Mouse (Mus musculus) lung, adult 2 months (tissue): ENCODE measurements around the gene Mcfd2.

Experiments used
- CTCF ChIP-seq: fragments of 200-500 bp; IDR thresholded peaks from 2 replicates; pipeline ENCODE4 v1.5.1; 2011; ENCODE audit warnings: mild to moderate bottlenecking, low read length, control low read depth; ENCODE audit not compliant: insufficient read depth
- POLR2A ChIP-seq: fragments of 200-500 bp; IDR thresholded peaks from 2 replicates; pipeline ENCODE4 v1.6.1; 2011; ENCODE audit warnings: low read depth, mild to moderate bottlenecking, control low read depth, low read length, borderline replicate concordance; ENCODE audit errors: extremely low read depth

DNA sequence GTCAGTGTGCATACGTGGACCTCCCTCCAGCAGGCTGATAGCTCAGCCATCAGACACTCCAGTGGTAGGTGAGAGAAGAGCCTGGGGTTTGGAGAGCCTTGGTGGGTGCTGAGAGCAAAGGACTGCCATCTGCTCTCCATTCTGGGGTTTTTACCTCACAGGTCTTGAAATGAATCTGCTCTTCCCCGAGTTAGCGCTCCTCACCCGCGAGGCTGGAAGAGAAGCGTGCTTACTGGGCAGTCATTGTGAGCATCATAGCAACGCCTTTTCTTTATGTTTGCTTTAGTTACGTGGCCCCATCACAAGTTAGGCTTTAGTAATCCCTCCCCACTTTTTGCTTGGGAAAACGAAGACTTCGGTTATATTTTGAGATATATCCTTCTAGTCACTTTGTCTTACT, 34.6 kb upstream of the Mcfd2 start:
- TF ChIP-seq CTCF = no peak
- no peak for TF ChIP-seq POLR2A
